Mouse (Mus musculus) midbrain, embryonic 12.5 days (tissue): ENCODE measurements at regions not wholly inside any gene's neighbourhood (a gene's known extent, or its start where the extent isn't known, plus 50 kb on each side); places are given as distances from the start of the nearest gene placed in this dataset.

Source experiments
- ATAC-seq: fragments of 200-750 bp; cut with Nextera tagmentation; 2 replicates; pipeline ENCODE4 v1.8.0; 2017; ENCODE audit warnings: low read depth, moderate TSS enrichment, moderate library complexity; ENCODE audit not compliant: low FRiP score
- H3K27ac ChIP-seq: fragments of 300-500 bp; sonication (generic); replicated peaks from 2 replicates; pipeline ENCODE4 v1.5.1; 2016; ENCODE audit warnings: mild to moderate bottlenecking
- H3K27me3 ChIP-seq: fragments of 300-500 bp; sonication (generic); 2 replicates; pipeline ENCODE4 v1.6.1; 2016; ENCODE audit warnings: mild to moderate bottlenecking
- H3K36me3 ChIP-seq: fragments of 300-500 bp; sonication (generic); 2 replicates; pipeline ENCODE4 v1.6.1; 2016
- H3K4me1 ChIP-seq: fragments of 300-500 bp; sonication (generic); 2 replicates; pipeline ENCODE4 v1.6.1; 2016
- H3K4me2 ChIP-seq: fragments of 300-500 bp; sonication (generic); replicated peaks from 2 replicates; pipeline ENCODE4 v1.6.1; 2016; ENCODE audit warnings: mild to moderate bottlenecking, moderate library complexity
- H3K4me3 ChIP-seq: fragments of 300-500 bp; sonication (generic); 2 replicates; pipeline ENCODE4 v1.5.1; 2016; ENCODE audit warnings: mild to moderate bottlenecking
- H3K9ac ChIP-seq: fragments of 300-500 bp; sonication (generic); replicated peaks from 2 replicates; pipeline ENCODE4 v1.6.1; 2016; ENCODE audit warnings: mild to moderate bottlenecking, moderate library complexity
- H3K9me3 ChIP-seq: fragments of 300-500 bp; sonication (generic); 2 replicates; pipeline ENCODE4 v1.6.1; 2016; ENCODE audit warnings: mild to moderate bottlenecking
- WGBS: fragments of 180-500 bp; shearing (Covaris S2); methylation state at CpG from one replicate; pipeline ENCODE4 v1.1.7; 2016; 5-methylcytosine and 5-hydroxymethylcytosine counted together

DNA sequence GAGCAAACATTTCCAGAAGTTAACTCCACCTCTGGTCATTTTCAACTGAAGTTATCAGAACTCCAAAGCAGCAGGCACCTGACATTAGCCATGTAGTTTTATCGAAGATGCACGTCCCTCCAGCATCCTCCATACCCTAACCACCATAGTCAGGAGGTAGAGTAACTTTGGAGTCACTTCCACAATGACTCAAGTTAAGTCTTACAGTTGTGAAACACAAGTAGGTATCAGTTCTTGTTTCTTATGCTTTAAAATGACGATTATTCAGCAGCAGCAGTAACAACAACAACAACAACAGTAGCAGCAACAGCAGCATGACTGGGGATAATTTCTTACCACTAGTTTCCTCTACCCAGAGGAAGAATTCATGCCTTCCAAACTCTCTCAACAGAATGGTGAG is 51.3 kb upstream of the Tank start:
- WGBS: 96% methylated on average over 3 of the region's 3 CpGs
- Histone ChIP-seq H3K4me2 (no peak overlapping the region), H3K4me1 (no peaks in the 10 kb centered on the region), H3K9me3 (no peaks in the 10 kb centered on the region), H3K4me3 (no peak overlapping the region), H3K9ac (no peak overlapping the region), H3K27me3 (no peaks in the 10 kb centered on the region), H3K27ac (no peak overlapping the region), H3K36me3 (no peaks in the 10 kb centered on the region)
- no peak for ATAC-seq

DNA sequence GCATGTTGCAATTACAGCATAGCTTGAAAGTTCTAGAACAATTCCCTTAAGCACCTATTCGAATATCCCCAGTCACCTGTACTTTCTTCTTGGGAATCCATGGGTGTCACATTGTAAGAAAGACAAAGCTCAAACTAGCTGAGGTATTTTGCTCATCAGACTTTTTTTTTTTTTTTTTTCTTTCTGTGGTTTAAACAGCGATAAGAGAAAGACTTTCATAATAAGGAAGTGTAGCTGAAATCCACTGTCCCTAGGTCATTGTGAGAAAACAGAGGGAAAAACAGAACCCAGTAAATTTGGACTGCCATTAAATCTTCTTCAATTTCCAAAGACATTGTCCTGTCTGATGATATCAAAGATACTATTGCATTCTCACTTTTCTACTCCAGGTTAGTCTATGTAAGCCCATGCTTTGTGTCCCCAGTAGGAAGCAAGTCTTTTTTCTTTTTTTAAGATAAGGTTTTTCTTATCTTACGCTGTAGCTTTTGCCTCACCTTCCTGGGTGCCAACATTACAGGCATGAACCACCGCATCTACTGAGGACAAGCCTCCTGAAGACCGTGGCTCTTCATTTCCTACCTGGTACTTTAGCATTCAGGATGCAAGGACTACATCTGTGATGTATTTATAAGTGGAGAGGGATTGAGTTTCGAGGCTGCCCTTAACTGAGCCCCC is 54.2 kb upstream of the Tank start:
- no peak overlapping the region for H3K9ac ChIP-seq
- H3K9me3 ChIP-seq: no peaks in the 10 kb centered on the region
- no peak overlapping the region for H3K4me2 ChIP-seq
- 91% methylated on average over 6 of the region's 6 CpGs for WGBS
- H3K4me1 ChIP-seq: no peaks in the 10 kb centered on the region
- H3K27me3 ChIP-seq: no peaks in the 10 kb centered on the region
- no peak overlapping the region for H3K4me3 ChIP-seq
- no peak for ATAC-seq
- no peaks in the 10 kb centered on the region for H3K36me3 ChIP-seq
- H3K27ac ChIP-seq: no peak overlapping the region

DNA sequence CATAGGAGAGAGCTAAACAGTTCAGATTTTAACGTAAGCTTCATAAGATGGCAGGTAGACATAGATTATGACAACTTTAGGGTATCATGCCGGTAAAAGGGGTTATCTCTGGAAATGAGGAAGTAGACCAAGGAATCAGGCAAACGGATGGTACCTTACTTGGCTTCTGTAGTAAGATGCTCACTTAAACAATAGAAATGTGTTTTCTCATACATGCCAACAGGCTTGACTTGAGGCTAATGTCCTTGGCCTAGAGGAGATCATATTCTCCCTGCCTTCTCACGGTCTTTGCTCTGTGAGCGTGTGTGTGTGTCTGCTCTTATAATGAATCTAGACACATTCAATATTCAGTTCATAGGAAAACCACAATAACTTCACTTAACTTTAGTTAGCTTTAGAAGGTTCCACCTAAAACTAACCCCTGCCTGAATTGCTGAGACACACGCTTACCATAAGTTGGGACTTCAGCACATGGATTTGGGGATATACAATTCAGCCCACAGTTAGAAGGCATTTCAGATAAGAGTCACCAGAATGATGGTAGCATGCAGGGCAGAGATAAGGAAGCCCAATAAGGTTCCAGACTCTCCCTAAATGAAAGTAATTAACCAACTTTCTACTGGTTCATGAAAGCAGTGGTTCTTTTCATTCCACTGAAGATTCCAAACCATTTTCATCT is 63.8 kb upstream of the Tank start:
- 96% methylated on average over 6 of the region's 6 CpGs for WGBS
- no peak for ATAC-seq

DNA sequence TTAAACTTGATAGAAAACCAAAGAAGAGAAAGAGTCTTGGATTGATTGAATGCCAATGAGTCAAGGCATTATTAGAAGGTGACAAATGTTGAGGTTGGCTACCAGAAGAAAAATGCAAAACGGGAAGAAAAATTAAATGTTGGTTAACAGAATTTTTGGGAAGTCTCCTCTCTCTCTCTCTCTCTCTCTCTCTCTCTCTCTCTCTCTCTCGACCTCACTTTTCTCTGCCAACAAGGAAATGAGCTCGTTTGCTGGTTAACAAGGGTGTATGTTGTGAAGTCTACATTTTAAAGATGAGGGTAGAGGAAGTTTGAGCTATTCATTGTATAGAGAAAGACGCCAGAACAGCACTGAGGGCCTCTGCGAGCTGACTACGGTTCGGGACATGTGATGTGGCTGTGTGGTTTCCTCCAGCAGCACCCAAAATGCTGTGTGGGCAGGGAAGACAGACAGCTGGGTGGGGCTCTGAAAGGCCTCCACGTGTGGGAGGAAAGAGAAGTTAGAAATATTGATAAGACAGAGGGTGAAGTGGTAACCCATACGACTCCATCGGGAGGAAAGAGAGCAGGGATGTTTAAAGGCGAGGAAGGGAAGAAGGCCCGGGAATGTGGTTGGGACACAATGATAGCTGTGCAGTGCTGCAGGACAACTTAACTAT is 64.5 kb upstream of the Tank start:
- Histone ChIP-seq H3K4me2 (no peak overlapping the region), H3K4me1 (no peaks in the 10 kb centered on the region), H3K9me3 (no peaks in the 10 kb centered on the region), H3K9ac (no peak overlapping the region), H3K27ac (no peak overlapping the region), H3K4me3 (no peak overlapping the region), H3K27me3 (no peaks in the 10 kb centered on the region), H3K36me3 (no peaks in the 10 kb centered on the region)
- ATAC-seq: no peak
- WGBS: 86% methylated on average over 12 of the region's 12 CpGs

More for the DNA sequence above, 63.8 kb upstream of the Tank start:
- no peak overlapping the region for H3K4me3 ChIP-seq
- no peaks in the 10 kb centered on the region for H3K9me3 ChIP-seq
- H3K4me2 ChIP-seq: no peak overlapping the region
- H3K27ac ChIP-seq: no peak overlapping the region
- H3K4me1 ChIP-seq: no peaks in the 10 kb centered on the region
- no peaks in the 10 kb centered on the region for H3K36me3 ChIP-seq
- no peaks in the 10 kb centered on the region for H3K27me3 ChIP-seq
- H3K9ac ChIP-seq: no peak overlapping the region

DNA sequence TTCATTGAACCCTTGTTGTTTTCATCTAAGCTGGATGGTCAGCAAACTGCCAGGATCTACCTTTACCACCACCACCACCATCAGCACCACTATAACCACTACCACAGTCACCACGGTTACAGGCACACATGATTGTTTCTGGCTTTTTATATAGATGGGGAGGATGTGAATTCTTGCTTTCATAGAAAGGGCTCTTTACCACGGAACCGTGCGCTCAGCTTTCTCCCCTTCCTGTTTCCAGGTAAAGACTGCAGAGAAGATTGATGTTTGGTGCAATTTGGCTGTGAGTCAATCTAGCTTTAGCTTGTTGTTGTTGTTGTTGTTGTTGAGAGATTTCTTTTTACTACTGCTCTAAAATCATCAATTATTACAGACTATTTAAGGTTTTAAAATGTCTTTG is 74.8 kb upstream of the Tank start:
- Histone ChIP-seq H3K27ac (no peak overlapping the region), H3K4me1 (no peaks in the 10 kb centered on the region), H3K9me3 (no peaks in the 10 kb centered on the region), H3K36me3 (no peaks in the 10 kb centered on the region), H3K4me3 (no peak overlapping the region), H3K27me3 (no peaks in the 10 kb centered on the region), H3K4me2 (no peak overlapping the region), H3K9ac (no peak overlapping the region)
- WGBS: 83% methylated on average over 4 of the region's 4 CpGs
- no peak for ATAC-seq

DNA sequence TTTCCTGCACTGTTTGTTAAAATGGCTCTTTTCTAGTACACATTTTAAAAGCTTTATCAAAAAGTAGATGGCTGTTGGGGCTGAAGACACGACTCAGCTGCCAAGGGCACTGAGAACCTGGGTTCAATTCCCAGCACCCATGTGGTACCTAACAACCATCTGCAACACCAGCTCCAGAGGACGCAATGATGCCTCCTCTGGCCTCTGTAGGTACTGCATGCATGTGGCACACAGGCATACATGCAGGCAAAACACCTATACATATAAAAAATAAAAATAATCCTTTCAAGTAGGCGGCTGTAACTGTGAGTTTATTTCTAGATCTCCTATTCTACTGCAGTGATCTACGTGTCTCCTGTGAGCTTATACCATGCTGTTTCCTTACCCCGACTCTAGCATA is 76.5 kb upstream of the Tank start:
- Histone ChIP-seq H3K4me3 (no peak overlapping the region), H3K36me3 (no peaks in the 10 kb centered on the region), H3K27me3 (no peaks in the 10 kb centered on the region), H3K9ac (no peak overlapping the region), H3K9me3 (no peaks in the 10 kb centered on the region), H3K4me2 (no peak overlapping the region), H3K27ac (no peak overlapping the region), H3K4me1 (no peaks in the 10 kb centered on the region)
- 86% methylated on average over 5 of the region's 5 CpGs for WGBS
- no peak for ATAC-seq

DNA sequence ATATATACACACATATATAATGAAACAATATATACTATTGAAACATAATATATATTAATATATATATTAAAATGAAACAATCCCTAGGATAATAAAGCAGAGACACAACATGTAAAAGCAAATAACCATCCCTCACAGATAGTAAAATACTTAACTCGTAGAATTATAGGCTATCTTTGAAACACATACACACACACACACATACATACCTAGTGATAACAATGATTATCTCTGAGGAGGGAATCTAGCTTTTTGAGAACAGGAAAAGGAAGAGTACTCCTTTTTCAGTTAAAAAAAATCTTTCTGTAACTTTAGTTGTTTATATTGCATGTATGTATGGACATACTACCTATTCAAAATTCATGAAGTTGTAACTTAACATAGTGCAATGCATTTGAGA is 79.1 kb upstream of the Tank start:
- WGBS: 97% methylated on average over 1 of the region's 1 CpGs
- Histone ChIP-seq H3K9ac (no peak overlapping the region), H3K4me2 (no peak overlapping the region), H3K9me3 (no peaks in the 10 kb centered on the region), H3K36me3 (no peaks in the 10 kb centered on the region), H3K27ac (no peak overlapping the region), H3K27me3 (no peaks in the 10 kb centered on the region), H3K4me3 (no peak overlapping the region), H3K4me1 (no peaks in the 10 kb centered on the region)
- no peak for ATAC-seq

DNA sequence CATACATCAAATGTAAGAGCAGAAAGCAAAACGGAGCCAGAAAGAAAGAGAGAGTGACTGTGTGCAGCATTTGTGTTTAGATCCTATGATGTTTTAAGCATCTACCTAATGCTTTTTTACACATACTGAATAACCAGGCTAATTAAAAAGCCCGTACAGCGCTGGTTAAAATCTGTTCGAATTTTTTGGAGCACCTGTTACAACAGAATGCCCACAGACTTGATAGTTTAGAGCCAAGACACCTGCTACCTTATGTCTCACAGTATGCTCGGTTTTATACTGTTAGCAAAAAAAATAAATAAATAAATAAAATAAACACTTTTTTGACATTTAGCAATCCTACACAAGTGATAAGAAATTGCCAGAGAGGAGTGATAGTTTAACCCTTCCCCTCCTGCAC is 80.5 kb upstream of the Tank start:
- no peak overlapping the region for H3K4me2 ChIP-seq
- ATAC-seq: no peak
- H3K27me3 ChIP-seq: 0 out of 2 replicates have a peak, but pooled peaks cover 5% of the 10 kb centered on the region
- no peak overlapping the region for H3K27ac ChIP-seq
- 80% methylated on average over 5 of the region's 5 CpGs for WGBS
- H3K4me3 ChIP-seq: no peak overlapping the region
- no peaks in the 10 kb centered on the region for H3K9me3 ChIP-seq
- H3K36me3 ChIP-seq: no peaks in the 10 kb centered on the region
- H3K4me1 ChIP-seq: no peaks in the 10 kb centered on the region
- H3K9ac ChIP-seq: no peak overlapping the region

DNA sequence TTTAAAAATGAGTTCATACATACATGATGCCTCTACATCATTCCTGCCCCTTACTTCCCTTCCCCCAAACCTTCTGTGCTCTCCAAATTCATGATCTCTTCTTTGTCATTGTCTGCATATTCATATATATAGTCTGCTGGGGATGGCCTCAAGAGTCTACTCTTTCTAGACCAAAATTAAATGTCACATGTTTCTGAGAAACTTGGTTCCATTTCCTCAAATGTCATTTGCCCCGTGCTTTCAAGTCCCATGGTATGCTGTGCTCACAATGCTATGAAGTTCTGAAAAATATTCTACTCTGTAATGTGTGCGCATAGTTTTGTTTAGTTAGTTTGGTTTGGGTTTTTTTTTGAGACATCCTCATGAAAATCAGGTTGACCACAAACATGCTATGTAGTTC is 81.4 kb upstream of the Tank start:
- no peaks in the 10 kb centered on the region for H3K4me1 ChIP-seq
- H3K4me3 ChIP-seq: no peak overlapping the region
- no peak overlapping the region for H3K9ac ChIP-seq
- 0 out of 2 replicates have a peak, but pooled peaks cover 5% of the 10 kb centered on the region for H3K27me3 ChIP-seq
- H3K4me2 ChIP-seq: no peak overlapping the region
- WGBS: 93% methylated on average over 2 of the region's 2 CpGs
- no peaks in the 10 kb centered on the region for H3K9me3 ChIP-seq
- ATAC-seq: no peak
- no peak overlapping the region for H3K27ac ChIP-seq
- H3K36me3 ChIP-seq: no peaks in the 10 kb centered on the region

DNA sequence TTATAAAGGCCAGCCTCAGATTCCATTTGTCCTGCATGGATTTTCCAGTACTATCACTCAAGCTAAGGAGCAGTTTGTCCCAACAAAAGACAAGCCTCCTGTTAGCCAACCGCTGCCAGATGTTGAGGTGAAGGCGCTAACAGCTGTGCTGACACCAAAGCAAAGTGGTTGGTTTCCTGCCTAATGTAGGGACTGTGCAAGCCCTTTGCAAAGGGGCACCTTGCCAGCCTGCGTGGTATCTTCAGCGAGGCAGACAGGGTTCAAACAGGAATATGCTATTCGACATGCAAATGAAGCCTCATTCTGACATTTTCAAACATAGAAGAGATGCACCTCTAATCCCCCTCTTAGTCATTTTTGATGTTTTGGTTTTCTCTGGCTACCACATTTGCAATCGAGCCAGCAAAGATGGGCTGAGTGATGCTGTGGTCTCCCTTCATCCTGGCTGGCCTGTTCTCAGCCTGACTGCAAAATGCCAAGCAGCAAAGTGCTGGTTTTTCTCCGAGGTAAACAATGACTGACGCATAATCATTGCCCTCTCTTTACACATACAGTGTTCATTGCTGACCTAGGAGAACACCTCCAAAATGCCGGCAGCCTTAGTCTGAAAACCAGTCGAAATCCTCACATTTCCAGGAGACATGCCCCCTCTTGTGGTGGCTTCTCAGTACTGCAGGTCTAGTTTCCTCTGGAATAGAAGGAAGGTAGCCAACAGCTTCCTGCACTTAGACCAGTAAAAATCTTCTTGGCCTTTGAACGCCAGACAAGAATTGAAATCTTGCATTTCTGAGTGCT is 84.3 kb upstream of the Tank start:
- H3K4me3 ChIP-seq: no peak overlapping the region
- no peak overlapping the region for H3K27ac ChIP-seq
- no peaks in the 10 kb centered on the region for H3K9me3 ChIP-seq
- no peaks in the 10 kb centered on the region for H3K4me1 ChIP-seq
- no peaks in the 10 kb centered on the region for H3K36me3 ChIP-seq
- WGBS: 46% methylated on average over 11 of the region's 11 CpGs
- H3K9ac ChIP-seq: no peak overlapping the region
- H3K27me3 ChIP-seq: 0 out of 2 replicates have a peak, but pooled peaks cover 5% of the 10 kb centered on the region
- H3K4me2 ChIP-seq: peak overlapping the region; percentile 4; the same call in 1 of the 2 replicates
- 0 out of 2 replicates have a peak, but pooled peaks have one; percentile 57 for ATAC-seq

DNA sequence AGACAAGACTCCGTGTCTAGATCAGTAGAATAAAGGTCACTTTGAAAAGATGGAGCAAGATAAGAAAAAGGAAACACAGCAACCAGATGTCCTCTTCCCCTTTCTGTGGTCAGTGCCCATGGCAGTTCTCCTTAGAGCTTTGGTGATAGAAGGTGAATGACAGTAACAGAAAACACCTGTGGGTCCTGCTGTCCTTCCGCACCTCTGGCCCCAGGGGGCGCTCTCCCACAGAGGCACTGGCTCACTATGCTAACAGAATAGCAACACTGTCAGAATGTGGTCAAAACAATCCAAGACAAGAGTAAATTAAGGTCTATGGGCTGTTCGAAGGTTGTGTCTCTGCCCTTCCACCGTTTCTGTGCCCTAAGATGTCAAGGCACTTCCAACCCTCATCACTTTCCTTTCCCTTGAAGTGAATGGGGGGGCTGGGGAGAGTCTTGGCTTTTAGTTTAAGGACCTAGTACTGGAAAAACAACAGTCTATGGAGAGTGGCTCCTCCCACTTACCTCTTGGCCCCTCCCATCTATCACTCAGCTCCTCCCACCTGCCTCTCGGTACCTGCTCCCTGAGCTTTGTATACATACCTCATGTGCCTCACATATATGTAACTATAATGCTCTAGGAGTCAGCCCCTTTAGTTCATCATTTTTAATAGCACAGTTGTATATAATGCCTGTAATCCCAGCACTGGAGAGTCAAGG is 86.2 kb upstream of the Tank start:
- Histone ChIP-seq H3K27me3 (0 out of 2 replicates have a peak, but pooled peaks cover 5% of the 10 kb centered on the region), H3K27ac (no peak overlapping the region), H3K4me1 (no peaks in the 10 kb centered on the region), H3K36me3 (no peaks in the 10 kb centered on the region), H3K4me2 (no peak overlapping the region), H3K9ac (no peak overlapping the region), H3K4me3 (no peak overlapping the region), H3K9me3 (no peaks in the 10 kb centered on the region)
- 64% methylated on average over 6 of the region's 6 CpGs for WGBS
- 0 out of 2 replicates have a peak, but pooled peaks have one; percentile 31 for ATAC-seq
